Mouse (Mus musculus): ENCODE data around the gene Pax2. TPM values are rescaled to one million over a fixed set of nuclear protein-coding genes. Genes with fewer than 3 reads are reported as not detected.

The Pax2 gene
- total and polyA plus RNA-seq, 3 experiments, result not detected

DNA sequence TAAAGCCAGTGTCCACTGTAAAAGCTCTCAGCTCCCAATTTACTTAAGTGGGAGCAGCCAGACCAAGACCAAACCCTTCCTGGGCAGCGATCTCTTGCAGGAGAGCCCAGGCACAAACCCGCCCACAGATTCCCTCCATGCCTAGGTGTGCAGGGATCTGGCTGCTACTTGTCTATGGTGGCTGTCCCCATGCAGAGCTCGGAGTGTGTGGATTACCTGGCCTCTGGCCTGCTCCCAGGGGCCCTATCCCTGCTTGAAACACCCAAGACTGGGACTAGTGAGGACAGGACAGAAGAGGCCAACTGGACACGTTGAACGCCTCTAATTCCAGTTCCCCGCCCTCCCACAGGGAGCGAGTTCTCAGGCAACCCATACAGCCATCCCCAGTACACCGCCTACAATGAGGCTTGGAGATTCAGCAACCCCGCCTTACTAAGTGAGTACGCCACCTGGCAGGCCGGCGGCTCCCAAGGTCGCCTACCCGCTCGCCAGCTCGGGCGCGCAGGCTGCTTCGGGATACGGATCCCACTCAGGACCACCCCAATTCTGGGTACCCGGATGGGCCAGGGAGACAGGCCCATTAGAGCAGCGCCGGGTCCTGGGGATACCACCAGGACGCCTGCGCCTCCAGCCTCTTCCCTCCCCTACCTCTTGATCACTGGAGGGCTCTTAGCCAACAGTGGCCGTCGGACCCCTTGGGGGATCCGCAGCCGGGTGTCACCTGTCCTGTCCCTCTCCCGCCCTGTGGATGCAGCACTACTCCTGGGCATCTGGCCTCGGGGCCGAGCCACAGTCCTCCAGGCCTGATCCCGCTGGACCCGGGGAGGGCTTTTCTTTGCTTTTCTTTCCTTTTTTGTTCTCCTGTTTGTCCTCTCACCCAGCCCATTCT is 79.4 kb downstream of the Pax2 start:
- Histone ChIP-seq H3K79me2 (ENCODE audit: control insufficient read depth, insufficient read depth, low read length, poor library complexity) (no peaks in the 10 kb centered on the region), H3K9ac (ENCODE audit: control insufficient read depth, low read depth, low read length, poor library complexity, severe bottlenecking) (no peak overlapping the region), H3K4me1 (ENCODE audit: control insufficient read depth in 1 of 2, insufficient read depth in 2 of 2, low read length in 2 of 2) (no peaks in the 10 kb centered on the region), H3K4me3 (ENCODE audit: control insufficient read depth in 1 of 2, insufficient read depth in 1 of 2, low read depth in 2 of 2, low read length in 2 of 2) (no peak overlapping the region), H3K36me3 (ENCODE audit: control insufficient read depth in 1 of 2, insufficient read depth in 2 of 2, low read length in 2 of 2) (no peaks in the 10 kb centered on the region), H3K27me3 (ENCODE audit: control insufficient read depth in 1 of 2, insufficient read depth in 2 of 2, low read length in 2 of 2) (no peaks in the 10 kb centered on the region; a peak in 1 of 4 replicates), H3K9me3 (replicated peaks; ENCODE audit: insufficient read depth, low read length) (no peaks in the 10 kb centered on the region), H3K27ac (ENCODE audit: control insufficient read depth, low read depth, low read length) (no peak overlapping the region)
- no peak for TF ChIP-seq TBP (IDR thresholded peaks at IDR 0.05; ENCODE audit: low read depth, low read length)
- no peak for TF ChIP-seq POLR2A (IDR thresholded peaks at IDR 0.05; ENCODE audit: control insufficient read depth in 1 of 2, insufficient read depth in 1 of 2, low read depth in 1 of 2, low read length in 2 of 2, poor library complexity in 1 of 2)
- TF ChIP-seq E2F4 (IDR thresholded peaks at IDR 0.05; ENCODE audit: borderline replicate concordance, low read depth, low read length), result no peak
- DNase-seq (ENCODE audit: low read depth, low spot score), result no peak

- H3K27ac ChIP-seq (ENCODE audit: control insufficient read depth, low read depth, low read length), result no peak overlapping the region
- no peak overlapping the region for H3K9ac ChIP-seq (ENCODE audit: control insufficient read depth, low read depth, low read length, poor library complexity, severe bottlenecking)
- H3K27me3 ChIP-seq (ENCODE audit: control insufficient read depth in 1 of 2, insufficient read depth in 2 of 2, low read length in 2 of 2), result no peaks in the 10 kb centered on the region
- H3K36me3 ChIP-seq (ENCODE audit: control insufficient read depth in 1 of 2, insufficient read depth in 2 of 2, low read length in 2 of 2), result no peaks in the 10 kb centered on the region
- no peaks in the 10 kb centered on the region for H3K79me2 ChIP-seq (ENCODE audit: control insufficient read depth, insufficient read depth, low read length, poor library complexity)
- H3K9me3 ChIP-seq (replicated peaks; ENCODE audit: insufficient read depth, low read length), result no peaks in the 10 kb centered on the region
- no peak for DNase-seq (ENCODE audit: low read depth, low spot score)
- TF ChIP-seq POLR2AphosphoS5 (IDR thresholded peaks at IDR 0.05; ENCODE audit: borderline replicate concordance, low read depth, low read length), result no peak
- H3K4me3 ChIP-seq (ENCODE audit: control insufficient read depth in 1 of 2, insufficient read depth in 1 of 2, low read depth in 2 of 2, low read length in 2 of 2), result no peak overlapping the region
- no peaks in the 10 kb centered on the region for H3K4me1 ChIP-seq (ENCODE audit: control insufficient read depth in 1 of 2, insufficient read depth in 2 of 2, low read length in 2 of 2)
These were observed 80.4 kb downstream of the Pax2 start for GRCm38 (mm10) chr19:44835931-44836861.

- Histone ChIP-seq H3K9ac (ENCODE audit: control insufficient read depth, low read depth, low read length, poor library complexity, severe bottlenecking) (no peak overlapping the region), H3K9me3 (replicated peaks; ENCODE audit: insufficient read depth, low read length) (no peaks in the 10 kb centered on the region), H3K4me1 (ENCODE audit: control insufficient read depth in 1 of 2, insufficient read depth in 2 of 2, low read length in 2 of 2) (no peaks in the 10 kb centered on the region), H3K36me3 (ENCODE audit: control insufficient read depth in 1 of 2, insufficient read depth in 2 of 2, low read length in 2 of 2) (no peaks in the 10 kb centered on the region), H3K27me3 (ENCODE audit: control insufficient read depth in 1 of 2, insufficient read depth in 2 of 2, low read length in 2 of 2) (no peaks in the 10 kb centered on the region), H3K79me2 (ENCODE audit: control insufficient read depth, insufficient read depth, low read length, poor library complexity) (no peaks in the 10 kb centered on the region), H3K4me3 (ENCODE audit: control insufficient read depth in 1 of 2, insufficient read depth in 1 of 2, low read depth in 2 of 2, low read length in 2 of 2) (no peak overlapping the region), H3K27ac (ENCODE audit: control insufficient read depth, low read depth, low read length) (no peak overlapping the region)
- TF ChIP-seq MAFK (IDR thresholded peaks at IDR 0.05; ENCODE audit: borderline replicate concordance, low read depth, low read length) (no peak), USF2 (IDR thresholded peaks at IDR 0.05; ENCODE audit: borderline replicate concordance in 1 of 2, insufficient read depth in 1 of 2, low read depth in 1 of 2, low read length in 2 of 2) (no peak), SMC3 (IDR thresholded peaks at IDR 0.05; ENCODE audit: low read depth, low read length) (no peak), JUND (IDR thresholded peaks at IDR 0.05; ENCODE audit: low read depth, low read length) (no peak), POLR2AphosphoS5 (IDR thresholded peaks at IDR 0.05; ENCODE audit: borderline replicate concordance, low read depth, low read length) (no peak), EP300 (IDR thresholded peaks at IDR 0.05; ENCODE audit: low read depth in 1 of 2, low read length in 2 of 2) (no peak), TBP (IDR thresholded peaks at IDR 0.05; ENCODE audit: low read depth, low read length) (no peak), RCOR1 (IDR thresholded peaks at IDR 0.05; ENCODE audit: low read depth, low read length) (no peak), KAT2A (conservative IDR thresholded peaks at IDR 0.05; ENCODE audit: low read depth, low read length) (no peak), NRF1 (IDR thresholded peaks at IDR 0.05; ENCODE audit: insufficient read depth, low read depth, low read length, poor library complexity, severe bottlenecking) (no peak), ZC3H11A (IDR thresholded peaks at IDR 0.05; ENCODE audit: low read depth, low read length) (no peak), NELFE (IDR thresholded peaks at IDR 0.05; ENCODE audit: low read depth, low read length) (no peak), ZNF384 (IDR thresholded peaks at IDR 0.05; ENCODE audit: low read depth, low read length) (no peak)
- no peak for DNase-seq (ENCODE audit: low read depth, low spot score)
These were observed 81.8 kb downstream of the Pax2 start for GRCm38 (mm10) chr19:44837426-44838205.
